Mouse (Mus musculus) left cerebral cortex, postnatal 25 days (tissue): Measurements from ENCODE around the gene Prr22. TPM values are rescaled to one million over a fixed set of nuclear protein-coding genes. Genes with fewer than 3 reads are reported as not detected.

Source experiments
- DNase-seq, 2 experiments: peaks; one replicate each; pipeline ENCODE4 v3.0.0; 2022; ENCODE audit warnings: low spot score in 2 of 2, mixed read lengths in 1 of 2
- intact Hi-C: fragments of 180-260 bp; cut with DNase I; formaldehyde crosslinking; loops from one replicate; pipeline ENCODE4 v1.15.1; 2025
- total RNA-seq, 2 experiments: library from RNA; stranded (reverse); gene quantifications; 2 replicates each; pipeline ENCODE4 v1.2.3; 2021

Gene Prr22
- 1 to 10 TPM; 1.1 to 1.2 TPM for total RNA-seq

DNA sequence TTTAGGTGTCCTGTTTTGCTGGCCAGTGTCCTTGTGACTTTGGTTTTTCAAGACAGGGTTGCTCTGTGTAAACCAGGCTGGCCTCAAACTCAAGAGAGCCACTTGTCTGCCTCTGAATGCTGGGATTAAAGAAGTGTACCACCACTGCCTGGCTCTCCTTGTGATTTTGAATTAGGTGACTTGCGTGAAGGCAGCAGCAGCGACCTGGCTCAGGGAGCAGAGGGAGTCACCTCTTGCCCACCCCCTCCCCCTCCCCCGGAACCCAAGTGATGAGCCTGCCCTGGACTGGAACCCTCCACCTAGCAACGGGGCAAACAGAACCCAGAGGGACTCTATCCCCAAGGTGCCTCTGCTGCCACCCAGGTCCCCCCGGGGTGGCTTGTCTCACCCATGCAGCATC, at the start of gene Prr22:
Gene Prr22 (plus strand): TSS at position 301 of the 400 bp plus-strand sequence.
- intact Hi-C loops, result no loop called here
- no peak for DNase-seq

DNA sequence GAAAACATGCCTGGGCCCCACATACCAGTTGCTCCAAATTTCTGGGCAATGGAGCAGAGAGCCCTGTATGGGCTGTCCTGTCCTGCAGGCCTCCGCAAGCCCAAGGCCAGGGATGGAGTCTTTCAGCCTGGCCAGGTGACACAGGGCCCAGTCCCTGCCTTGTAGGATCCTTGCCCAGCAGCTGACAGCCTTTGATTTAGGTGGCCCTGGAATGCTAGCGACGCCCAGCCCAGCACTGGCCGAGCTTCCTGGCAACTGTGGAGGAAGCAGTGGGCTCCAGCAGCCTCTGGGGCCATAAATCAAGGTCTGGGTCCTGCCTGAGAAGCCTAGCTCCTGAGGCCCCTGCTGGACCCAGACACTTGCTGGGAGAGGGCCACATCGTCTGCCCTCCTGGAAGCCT, 47.6 kb upstream of the Prr22 start:
- intact Hi-C loops, result no loop called here

DNA sequence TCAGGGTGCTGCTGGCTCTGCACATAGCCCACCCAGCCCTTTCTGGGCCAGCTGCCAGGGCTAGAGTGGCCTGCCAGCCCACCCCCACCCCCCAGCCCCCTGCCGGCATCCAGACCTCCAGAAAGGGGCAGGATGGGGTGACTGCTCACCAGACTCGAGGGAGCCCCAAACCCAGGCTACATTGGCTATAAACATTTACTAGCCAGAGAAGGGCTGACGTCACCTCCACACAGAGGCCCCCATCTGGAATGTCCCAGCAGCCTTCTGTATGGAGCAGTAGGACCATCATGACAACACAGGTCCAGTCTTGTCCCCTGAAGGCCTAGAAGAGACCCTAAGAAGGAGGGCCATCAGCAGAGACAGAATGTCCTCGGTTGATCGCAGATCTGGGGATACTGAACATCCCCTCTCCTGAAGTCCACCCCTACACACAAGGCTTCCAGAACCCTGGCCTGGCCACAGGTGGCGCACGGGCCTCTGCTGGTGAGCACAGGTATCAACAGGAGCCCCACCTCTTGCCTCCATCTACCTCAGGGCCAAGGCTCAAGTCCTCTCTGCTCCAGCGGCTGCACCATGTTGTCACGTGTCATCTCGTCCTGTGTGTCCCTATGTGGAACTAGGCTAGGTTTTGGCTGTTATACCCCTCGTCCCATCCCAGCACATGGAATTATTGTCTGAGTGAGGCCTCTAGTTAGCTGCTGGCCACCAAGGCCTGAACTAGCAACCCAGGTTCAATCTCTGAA, 46.5 kb upstream of the Prr22 start:
- DNase-seq, result no peak
- intact Hi-C loops, result no loop called here

More for the DNA sequence above, 47.6 kb upstream of the Prr22 start:
- no peak for DNase-seq

DNA sequence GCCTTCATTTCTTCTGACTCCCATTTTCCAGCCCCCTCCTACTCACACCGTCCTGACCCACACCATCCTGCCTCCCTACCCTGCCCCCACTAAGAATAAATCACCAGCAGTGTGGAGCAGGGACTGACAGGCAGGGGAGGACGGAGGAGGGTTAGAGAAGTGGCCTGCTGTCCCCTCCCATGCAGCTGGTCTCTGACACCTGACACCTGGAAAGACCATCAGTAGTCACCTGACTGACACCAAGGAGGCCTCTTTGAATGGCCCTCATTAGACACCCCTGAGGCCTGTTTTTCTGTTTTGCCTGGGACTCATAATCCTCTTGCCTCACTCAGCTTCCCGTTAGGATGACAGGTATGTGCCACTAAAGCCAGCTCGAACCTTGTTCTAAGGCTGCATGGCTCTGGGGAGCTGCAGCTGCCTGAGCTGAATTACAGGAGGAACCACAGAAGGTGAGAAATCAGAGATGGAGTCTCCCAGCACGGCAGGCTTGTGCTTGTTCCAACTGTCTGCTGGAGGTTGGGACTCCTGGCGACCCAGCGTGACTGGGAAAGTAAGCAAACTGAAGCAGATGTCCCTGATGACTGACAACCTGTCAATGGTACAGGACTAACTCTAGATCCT, 42.9 kb upstream of the Prr22 start:
- DNase-seq, result no peak
- intact Hi-C loops, result no loop called here

DNA sequence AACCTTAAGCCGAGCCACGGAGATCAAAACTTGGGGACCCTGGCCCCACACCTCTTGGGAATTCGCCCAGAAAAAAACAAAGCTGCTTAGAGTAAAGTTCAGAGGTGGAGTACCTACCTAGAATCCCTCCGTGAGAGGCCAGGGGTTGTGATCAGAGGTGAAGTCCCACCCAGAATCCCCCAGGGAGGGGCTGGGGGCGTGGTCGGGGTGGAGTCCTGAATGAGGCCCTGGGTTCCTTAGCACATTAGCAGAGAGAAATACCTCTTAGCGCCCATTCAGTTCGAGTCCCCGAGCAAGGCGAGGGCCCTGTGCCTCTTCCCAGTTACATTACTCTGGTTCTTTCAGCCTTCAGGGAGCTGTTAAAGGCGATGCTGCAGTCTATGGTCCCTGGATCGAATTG, 42.4 kb upstream of the Prr22 start:
- intact Hi-C loops, result no loop called here
- DNase-seq, result no peak

DNA sequence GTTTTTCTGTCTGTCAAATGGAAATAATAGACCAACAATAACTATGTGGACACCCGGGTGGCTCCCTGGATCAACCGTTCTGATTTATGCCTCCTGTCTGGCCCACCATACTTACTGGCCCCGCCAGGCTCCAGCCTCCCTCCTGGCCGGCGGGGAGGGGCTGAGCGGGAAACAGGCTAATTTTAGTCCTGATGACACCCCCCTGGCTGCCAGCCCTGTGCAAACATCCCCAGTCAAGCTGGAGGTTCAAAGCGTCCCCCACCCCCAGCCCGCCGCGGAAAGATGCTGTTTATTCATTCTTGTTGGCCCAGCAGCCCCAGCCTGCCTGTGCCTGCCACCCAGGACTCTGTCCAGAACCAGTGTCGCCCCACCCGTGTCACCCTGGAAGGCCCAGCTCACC, 41.9 kb upstream of the Prr22 start:
- intact Hi-C loops, result no loop called here

DNA sequence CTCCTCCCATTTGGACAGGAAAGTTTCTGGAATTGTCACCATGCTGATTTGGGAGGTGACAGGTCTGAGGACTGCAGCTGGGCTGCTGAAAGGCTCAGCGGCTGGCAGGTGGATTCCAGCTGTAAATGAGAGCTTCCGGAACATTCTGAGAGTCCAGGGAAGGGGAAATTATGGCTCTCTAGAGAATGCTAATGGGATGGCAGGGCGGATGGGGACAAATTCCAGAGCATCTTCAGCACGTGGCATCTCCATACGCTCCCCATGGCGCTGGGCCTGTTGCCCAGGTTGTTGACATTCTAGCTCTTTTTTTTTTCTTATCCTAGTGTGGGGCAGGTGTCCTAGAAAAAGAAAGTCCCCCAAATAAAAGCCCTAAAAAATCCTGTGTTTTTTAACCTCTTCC, 40.9 kb upstream of the Prr22 start:
- DNase-seq, result no peak
- intact Hi-C loops, result no loop called here

More for the DNA sequence above, 41.9 kb upstream of the Prr22 start:
- no peak for DNase-seq

DNA sequence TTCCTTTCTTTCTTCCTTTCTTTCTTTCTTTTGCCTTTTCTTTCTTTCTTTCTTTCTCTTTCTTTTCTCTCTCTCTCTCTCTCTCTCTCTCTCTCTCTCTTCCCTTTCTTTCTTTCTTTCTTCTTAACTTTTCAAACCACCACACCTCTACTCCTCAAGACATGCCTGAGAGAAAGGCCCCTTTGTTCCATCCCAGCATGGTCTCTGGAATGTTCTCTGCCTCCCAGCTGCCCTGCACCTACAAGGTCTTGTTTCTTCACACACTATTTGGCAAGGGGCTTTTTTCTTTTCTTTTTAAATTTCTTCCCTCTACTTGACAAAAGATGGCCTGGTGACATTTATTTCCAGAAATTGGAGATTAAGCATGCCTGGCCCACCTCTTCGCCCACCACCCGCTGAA, 40.4 kb upstream of the Prr22 start:
- DNase-seq, result no peak
- intact Hi-C loops, result no loop called here

DNA sequence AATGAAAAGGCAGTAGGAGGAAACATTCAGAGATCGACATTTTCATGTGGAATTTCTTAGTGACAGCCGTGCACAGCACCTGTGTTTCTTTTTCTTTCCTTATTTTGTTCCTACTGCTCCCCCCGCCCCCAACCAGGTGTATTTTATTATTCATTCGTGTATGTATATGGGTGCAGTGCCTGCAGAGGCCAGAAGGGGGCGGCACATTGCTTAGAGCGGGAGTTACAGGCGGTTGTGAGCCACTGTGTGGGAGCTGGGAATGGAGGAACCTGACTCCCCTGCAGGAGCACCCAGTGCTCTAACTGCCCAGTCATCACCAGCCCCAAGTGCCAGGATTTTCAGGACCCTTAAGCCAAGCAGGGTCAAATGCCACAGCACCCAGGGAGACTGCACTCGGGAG, 33.5 kb upstream of the Prr22 start:
- no peak for DNase-seq
- intact Hi-C loops, result no loop called here

DNA sequence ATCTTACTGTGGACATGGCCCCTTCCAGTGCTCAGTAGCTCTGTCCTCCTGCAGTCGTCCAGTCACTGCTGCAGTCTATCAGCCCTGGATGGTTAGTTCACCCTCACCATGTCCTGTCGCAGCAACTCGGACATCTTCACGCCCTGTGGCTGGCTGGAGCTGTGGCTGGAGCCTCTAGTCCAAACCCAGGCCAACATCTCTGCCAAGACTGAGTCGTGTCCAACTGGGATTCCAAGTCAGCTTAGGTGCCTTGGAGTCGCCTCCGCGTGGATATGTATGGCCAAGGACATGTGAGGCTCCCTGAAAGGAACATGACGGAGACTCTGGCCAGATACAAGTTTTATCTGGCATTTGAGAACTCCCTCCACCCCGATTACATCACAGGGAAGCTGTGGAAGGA, 31.8 kb upstream of the Prr22 start:
- intact Hi-C loops, result no loop called here
- no peak for DNase-seq

DNA sequence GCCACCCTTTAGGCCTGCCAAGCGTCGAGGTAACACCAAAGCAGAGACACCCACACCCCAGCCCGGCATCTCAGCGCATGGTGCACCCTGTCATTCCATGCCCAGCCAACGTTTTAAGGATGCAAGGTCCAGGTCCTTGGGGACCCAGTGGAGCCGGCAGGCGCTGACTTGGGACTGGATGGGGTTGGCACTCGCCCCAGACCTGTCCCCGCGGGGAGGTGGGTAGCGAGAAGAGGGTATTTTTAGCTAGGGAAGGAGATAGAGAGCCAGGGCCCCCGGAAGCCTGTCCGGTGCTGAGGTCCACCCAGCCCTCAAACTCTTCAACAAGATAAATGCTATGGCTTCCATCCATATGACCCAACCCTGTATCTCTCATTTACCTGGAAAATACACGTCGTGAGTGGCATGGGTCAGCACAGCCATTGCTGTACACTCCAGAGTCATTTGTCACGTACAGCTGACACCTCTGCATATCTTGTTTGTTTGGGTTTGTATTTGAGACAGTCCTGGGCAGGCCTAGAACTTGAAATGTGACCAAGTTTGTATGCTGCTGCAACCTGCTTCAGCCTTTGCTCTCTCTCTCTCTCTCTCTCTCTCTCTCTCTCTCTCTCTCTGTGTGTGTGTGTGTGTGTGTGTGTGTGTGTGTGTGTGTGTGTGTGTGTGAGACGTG, 29.8 kb upstream of the Prr22 start:
- intact Hi-C loops, result no loop called here
- no peak for DNase-seq

DNA sequence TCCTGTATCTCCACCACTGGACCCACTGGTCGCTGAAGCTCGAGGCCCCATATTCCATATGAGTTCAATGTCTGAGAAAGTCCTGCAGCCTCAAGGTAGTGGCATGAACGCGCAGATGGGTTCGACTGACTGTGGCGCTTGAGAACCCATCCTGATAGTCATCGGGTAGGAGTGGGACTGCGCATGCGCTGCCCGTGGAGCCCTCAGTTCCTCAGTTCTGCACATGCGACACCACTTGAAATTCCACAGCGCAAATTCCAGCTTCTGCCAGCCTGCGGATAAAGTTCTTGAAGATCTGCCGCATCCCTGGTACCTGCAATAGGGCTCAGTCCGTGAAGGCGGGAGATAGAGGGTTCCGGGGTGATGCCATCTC, 29.3 kb upstream of the Prr22 start:
- intact Hi-C loops, result no loop called here
- DNase-seq, result no peak

DNA sequence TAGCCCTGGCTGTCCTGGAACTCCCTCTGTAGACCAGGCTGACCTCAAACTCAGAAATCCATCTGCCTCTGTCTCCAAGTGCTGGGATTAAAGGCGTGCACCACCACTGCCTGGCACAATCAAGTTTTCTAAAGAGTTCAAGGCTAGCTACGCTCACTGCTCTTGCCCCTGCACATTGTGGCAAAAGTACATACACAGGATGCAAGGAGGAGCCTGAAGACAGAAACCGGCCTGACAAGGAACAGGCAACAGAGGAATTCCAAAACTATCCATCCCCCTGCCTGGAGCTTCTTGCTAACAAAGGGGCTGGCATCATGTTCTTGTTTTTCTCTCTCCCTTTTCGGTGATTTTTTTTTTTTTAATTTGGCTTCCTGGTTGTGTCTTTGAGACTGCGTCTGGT, 25.9 kb upstream of the Prr22 start:
- intact Hi-C loops, result no loop called here
- no peak for DNase-seq

DNA sequence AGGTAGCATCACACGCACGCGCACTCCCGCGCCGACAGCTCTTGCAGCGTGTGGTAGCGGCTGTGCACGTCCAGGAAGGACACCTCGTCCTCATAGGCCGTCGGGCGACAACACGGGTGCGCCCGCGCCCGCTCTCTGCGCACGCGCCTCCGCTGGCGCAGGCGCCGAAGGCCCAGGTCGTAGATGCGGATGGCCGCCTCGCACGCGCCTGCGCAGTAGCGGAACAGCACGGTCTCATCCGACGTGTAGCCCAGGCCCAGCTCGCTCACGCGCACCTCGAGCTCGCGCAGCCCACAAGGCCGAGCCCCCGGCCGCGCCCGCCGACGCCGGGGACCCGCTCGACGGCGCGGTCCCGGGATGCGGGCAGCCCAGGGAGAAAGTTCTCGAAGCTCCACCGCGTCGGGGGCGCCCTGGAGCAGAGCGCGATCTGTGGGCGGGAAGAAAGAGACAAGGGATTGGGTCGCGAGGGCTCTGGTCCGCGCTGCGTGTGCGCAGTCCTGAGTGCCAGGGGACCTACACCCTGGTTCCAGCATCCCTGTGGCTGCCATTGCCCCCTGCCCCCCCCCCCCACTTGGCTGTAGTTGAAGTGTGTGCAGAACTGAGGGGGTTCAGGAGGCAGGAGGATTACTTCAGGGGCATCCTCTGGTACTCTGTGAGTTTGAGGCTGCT, 18.5 kb upstream of the Prr22 start:
- DNase-seq, result no peak
- intact Hi-C loops, result no loop called here

DNA sequence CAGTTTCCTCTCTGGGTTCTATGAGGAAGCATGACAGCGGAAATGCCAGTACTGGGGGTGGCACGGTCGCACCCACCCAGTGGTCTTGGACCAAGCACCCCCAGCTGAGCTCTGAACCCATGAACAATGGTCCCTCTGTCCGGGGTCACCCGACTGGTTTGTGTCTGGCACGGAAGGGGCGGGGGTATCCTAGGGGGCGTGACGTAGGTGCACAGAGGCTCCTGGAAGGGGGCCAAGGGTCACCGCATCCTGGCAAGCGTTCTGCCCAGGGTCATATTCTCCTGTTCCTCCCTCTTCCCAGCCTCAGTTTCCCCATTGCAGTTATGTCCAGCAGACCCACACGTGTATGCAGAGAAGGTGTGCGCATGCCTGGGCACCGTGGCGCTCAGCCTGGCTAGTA, 16.6 kb upstream of the Prr22 start:
- no peak for DNase-seq
- intact Hi-C loops, result no loop called here

DNA sequence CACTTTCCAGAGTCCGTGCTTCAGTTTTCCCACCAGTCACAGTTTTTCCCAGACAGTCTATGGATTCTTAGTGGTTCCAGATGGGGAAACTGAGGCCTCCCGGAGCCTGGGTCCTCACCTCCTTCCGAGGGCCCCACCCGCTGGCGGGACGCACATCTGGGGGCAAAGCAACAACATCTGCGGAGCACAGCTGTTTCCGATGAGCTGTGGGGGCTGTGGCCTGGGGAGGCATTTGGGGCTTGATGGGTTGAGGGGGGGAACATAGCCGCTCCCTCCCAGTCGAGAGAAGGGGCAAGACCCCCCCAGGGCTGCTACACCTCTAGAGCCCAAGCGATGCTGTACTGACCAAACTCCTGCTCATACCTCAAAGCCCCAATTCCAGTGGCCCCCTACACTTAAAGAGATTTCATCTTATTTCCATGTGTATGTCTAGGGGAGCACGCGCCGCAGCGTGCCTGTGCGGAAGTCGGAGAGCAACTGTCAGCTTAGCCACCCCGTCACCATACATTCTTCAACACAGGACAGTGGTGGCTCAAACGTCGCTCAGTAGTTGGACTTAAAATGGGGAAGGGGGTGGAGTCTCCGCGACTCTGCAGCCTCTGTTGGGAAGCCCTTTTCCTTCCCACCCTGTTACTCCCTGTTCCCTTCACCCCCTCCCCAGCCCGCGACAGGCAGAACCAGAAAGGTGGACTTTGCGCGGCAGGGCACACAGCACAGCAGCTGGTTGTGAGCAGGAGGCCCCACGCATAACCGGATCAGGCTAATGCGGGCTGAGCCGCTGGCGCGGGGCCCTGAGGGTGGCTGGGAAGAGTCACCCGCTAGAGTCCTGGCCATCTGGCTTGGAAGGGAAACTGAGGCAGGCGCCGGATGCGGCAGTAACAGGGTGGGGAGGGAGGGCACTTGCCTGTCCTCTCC, 15.5 kb upstream of the Prr22 start:
- no peak for DNase-seq
- intact Hi-C loops, result no loop called here

DNA sequence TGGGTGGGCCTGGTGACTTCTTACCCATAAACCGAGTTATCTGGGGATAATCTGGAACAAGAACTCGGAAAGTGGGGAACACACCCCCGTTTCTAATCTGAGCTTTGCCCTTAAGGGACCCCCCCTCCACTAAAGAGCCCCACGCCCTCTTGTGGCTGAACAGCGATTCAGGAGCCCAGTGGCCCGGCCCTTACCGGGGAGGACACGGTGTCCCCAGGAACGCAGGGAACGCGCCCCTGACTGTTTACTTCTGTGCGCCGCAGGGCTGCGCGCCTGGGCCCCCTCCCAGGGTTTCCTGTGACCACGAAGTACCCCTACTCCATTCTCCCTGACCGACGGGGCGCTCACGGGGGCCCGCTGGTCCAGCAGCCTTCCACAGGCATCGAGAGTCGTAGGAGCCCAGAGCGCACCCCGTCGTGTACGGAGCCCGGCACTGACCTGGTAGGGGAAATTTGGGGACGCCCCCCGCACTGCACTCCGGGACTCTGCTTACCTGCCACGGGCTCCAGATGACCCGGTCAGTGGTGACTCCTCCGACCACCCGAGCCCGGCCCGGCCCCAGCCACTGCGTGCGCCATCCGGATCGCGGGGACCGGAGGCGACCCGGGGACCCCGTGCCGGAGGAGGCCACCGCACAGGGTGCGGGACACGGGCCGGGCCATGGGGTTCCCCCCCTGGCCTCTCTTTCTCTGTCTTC, 13.2 kb upstream of the Prr22 start:
- DNase-seq, result no peak
- intact Hi-C loops, result no loop called here

DNA sequence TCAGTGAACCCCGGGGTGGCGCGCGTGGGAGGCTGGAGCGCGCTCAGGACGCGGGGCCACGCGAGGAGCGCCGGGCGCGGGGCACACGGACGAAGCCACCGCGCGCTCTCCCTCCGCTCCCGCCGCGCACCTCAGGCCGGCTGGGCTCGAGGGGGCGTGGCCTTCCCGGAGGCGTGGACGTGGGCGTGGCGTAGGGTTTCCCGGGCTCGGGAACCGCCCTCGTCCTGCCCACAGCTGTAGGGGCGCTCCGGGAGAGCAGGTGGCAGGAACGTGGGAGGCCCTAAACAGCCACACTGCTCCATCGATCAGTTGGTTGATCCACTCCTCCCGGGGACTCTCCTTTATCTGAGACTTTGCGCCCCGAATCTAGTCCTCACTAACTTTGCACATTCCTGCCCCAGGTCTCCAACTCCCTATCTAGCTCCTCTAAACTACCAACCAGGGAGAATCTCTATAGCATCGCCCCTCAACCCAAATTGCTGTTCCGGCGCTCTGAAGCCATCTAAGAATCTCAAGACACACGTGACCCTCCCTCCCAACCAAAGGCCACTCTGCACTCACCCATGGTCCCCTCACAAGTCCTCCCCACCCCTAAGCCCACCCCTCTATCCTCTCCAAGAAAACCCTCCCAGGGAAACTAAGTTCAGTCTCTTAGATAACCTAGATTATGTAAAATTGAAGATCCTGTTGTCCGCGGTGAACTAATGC, 12.5 kb upstream of the Prr22 start, which contains the start of gene Nrtn:
Gene Nrtn (minus strand): TSS at position 115 of the 708 bp plus-strand sequence.
- intact Hi-C loops, result no loop called here
- peak; percentile 50 to 70 for DNase-seq
